ENCODE assay signal across 8 mouse cellular contexts in genomic region chr14:103011782-103012181, GRCm38 (mm10). TPM values are rescaled to one million over a fixed set of nuclear protein-coding genes. Genes with fewer than 3 reads are reported as not detected.
A peak's percentile ranks its signal among the peaks of the same experiment; 100 is the strongest.
DNase-seq lines count a peak whose midpoint lies in the region; ATAC-seq and TF ChIP-seq lines count a peak whose summit lies in the region.
"Had no signal": no experiment of that assay in that cellular context is flagged by ENCODE, and none has a peak within 500 bp of the region (broad histone marks: within the 10 kb centered on the region; RNA-seq: fewer than 3 reads in every experiment).

No protein-coding gene starts in this region.

- WGBS in kidney, postnatal 0 days, result 33% methylated on average over 5 of the region's 5 CpGs
- 36% methylated on average over 5 of the region's 5 CpGs for WGBS in kidney, embryonic 15.5 days
- 25% methylated on average over 5 of the region's 5 CpGs for WGBS in stomach, postnatal 0 days

- no peaks in the 10 kb centered on the region for H3K9me3 ChIP-seq in kidney, postnatal 0 days (replicated peaks; ENCODE audit: low read length)
- H3K9me3 ChIP-seq in kidney, embryonic 15.5 days (replicated peaks), result no peaks in the 10 kb centered on the region
- H3K9me3 ChIP-seq in ES-E14 (ENCODE audit: control insufficient read depth, insufficient read depth, low read depth, low read length), result no peaks in the 10 kb centered on the region
- no peaks in the 10 kb centered on the region for H3K9me3 ChIP-seq in stomach, postnatal 0 days (ENCODE audit: control insufficient read depth, low read length)
- H3K9me3 ChIP-seq: megakaryocyte, embryonic 14.5 days had no signal

- peak; percentile 67 for TF ChIP-seq CTCF in kidney, postnatal 0 days (IDR thresholded peaks at IDR 0.05; ENCODE audit: low read depth)
- peak; percentile 76 for TF ChIP-seq CTCF in stomach, postnatal 0 days (IDR thresholded peaks at IDR 0.05; ENCODE audit: low read depth)

- H3K27ac ChIP-seq in kidney, postnatal 0 days, result no peak overlapping the region
- no peak overlapping the region for H3K27ac ChIP-seq in kidney, embryonic 15.5 days
- H3K27ac ChIP-seq in ES-E14 (ENCODE audit: insufficient read depth, low read depth, low read length, poor library complexity, severe bottlenecking), result no peak overlapping the region
- H3K27ac ChIP-seq in stomach, postnatal 0 days (replicated peaks), result no peak overlapping the region

- H3K4me3 ChIP-seq in kidney, postnatal 0 days (replicated peaks; ENCODE audit: low read depth, low read length), result no peak overlapping the region
- no peak overlapping the region for H3K4me3 ChIP-seq in kidney, embryonic 15.5 days (replicated peaks)
- H3K4me3 ChIP-seq in ES-E14 (ENCODE audit: insufficient read depth in 1 of 2, low read depth in 1 of 2, low read length in 2 of 2, poor library complexity in 1 of 2, severe bottlenecking in 1 of 2), result no peak overlapping the region
- no peak overlapping the region for H3K4me3 ChIP-seq in stomach, postnatal 0 days (ENCODE audit: low read depth, low read length)
- H3K4me3 ChIP-seq: megakaryocyte, embryonic 14.5 days had no signal

- H3K4me2 ChIP-seq in kidney, postnatal 0 days (ENCODE audit: low read length), result no peak overlapping the region
- H3K4me2 ChIP-seq in kidney, embryonic 15.5 days, result no peak overlapping the region
- no peak overlapping the region for H3K4me2 ChIP-seq in stomach, postnatal 0 days (replicated peaks; ENCODE audit: low read depth)

- intact Hi-C loops in left cerebral cortex, postnatal 4 days (cut with DNase I), result loop anchor here (10.0 kb wide), 1 partner anchor 73 kb away; no protein-coding TSS in a partner anchor

- no peak for ATAC-seq in kidney, postnatal 0 days (replicated peaks; ENCODE audit: low FRiP score, low read depth)
- ATAC-seq in kidney, embryonic 15.5 days (replicated peaks; ENCODE audit: low FRiP score), result no peak
- ATAC-seq in stomach, postnatal 0 days (ENCODE audit: low FRiP score, low TSS enrichment), result no peak

- in situ Hi-C loops in ES-E14 (cut with MboI; ENCODE audit: low sequenced_read_pairs in 2 of 2, unreplicated experiment in 2 of 2), result loop anchor here in 1 of 2 experiments (5.0 kb wide), 1 partner anchor 526 kb away; no protein-coding TSS in a partner anchor

- H3K9ac ChIP-seq in kidney, postnatal 0 days (ENCODE audit: low read depth, low read length), result no peak overlapping the region
- H3K9ac ChIP-seq in kidney, embryonic 15.5 days, result no peak overlapping the region
- H3K9ac ChIP-seq in ES-E14 (ENCODE audit: insufficient read depth, low read depth, low read length, poor library complexity, severe bottlenecking), result no peak overlapping the region
- H3K9ac ChIP-seq in stomach, postnatal 0 days (ENCODE audit: low read length), result no peak overlapping the region

- peak; percentile 42 for DNase-seq in kidney, postnatal 0 days (ENCODE audit: low spot score)
- DNase-seq in CD4-positive, CD25-positive, alpha-beta regulatory T cell, adult 2 months (ENCODE audit: low read depth, low spot score), result peak; percentile 78
- DNase-seq in ES-E14 (ENCODE audit: low read depth, low spot score), result peak; percentile 44
- DNase-seq in embryo, embryonic 11 days, result peak; percentile 60
- DNase-seq in left cerebral cortex, postnatal 4 days, result peak; percentile 36
- DNase-seq in stomach, postnatal 0 days (ENCODE audit: low spot score), result peak; percentile 51

- no peak for TF ChIP-seq EP300 in stomach, postnatal 0 days (optimal IDR thresholded peaks at IDR 0.05)

- H3K36me3 ChIP-seq in kidney, postnatal 0 days (ENCODE audit: insufficient read depth, low read length), result no peaks in the 10 kb centered on the region
- no peaks in the 10 kb centered on the region for H3K36me3 ChIP-seq in kidney, embryonic 15.5 days
- no peaks in the 10 kb centered on the region for H3K36me3 ChIP-seq in ES-E14 (ENCODE audit: control insufficient read depth, insufficient read depth, low read length, poor library complexity, severe bottlenecking)
- H3K36me3 ChIP-seq in stomach, postnatal 0 days (ENCODE audit: control insufficient read depth, insufficient read depth, low read length), result no peaks in the 10 kb centered on the region

- H3K27me3 ChIP-seq in kidney, postnatal 0 days (ENCODE audit: insufficient read depth, low read length), result no peaks in the 10 kb centered on the region
- H3K27me3 ChIP-seq in kidney, embryonic 15.5 days, result no peaks in the 10 kb centered on the region
- no peaks in the 10 kb centered on the region for H3K27me3 ChIP-seq in stomach, postnatal 0 days (ENCODE audit: control insufficient read depth, insufficient read depth, low read length)

- no peaks in the 10 kb centered on the region for H3K4me1 ChIP-seq in kidney, postnatal 0 days (replicated peaks; ENCODE audit: insufficient read depth, low read length)
- H3K4me1 ChIP-seq in kidney, embryonic 15.5 days, result no peaks in the 10 kb centered on the region
- H3K4me1 ChIP-seq in ES-E14 (ENCODE audit: control insufficient read depth in 2 of 2, insufficient read depth in 2 of 2, low read length in 2 of 2, poor library complexity in 1 of 2), result no peaks in the 10 kb centered on the region
- H3K4me1 ChIP-seq in stomach, postnatal 0 days (replicated peaks; ENCODE audit: control insufficient read depth, insufficient read depth), result no peaks in the 10 kb centered on the region

TF ChIP-seq in ES-E14, 5 proteins besides CTCF, POLR2A, EP300 and RAD21:
- TF ChIP-seq ZC3H11A (IDR thresholded peaks at IDR 0.05; ENCODE audit: borderline replicate concordance, low read depth, low read length) (peak; percentile 48; the same call in 1 of the 2 replicates), MAFK (IDR thresholded peaks at IDR 0.05; ENCODE audit: insufficient read depth, low read depth, low read length) (peak; percentile 70), ZNF384 (IDR thresholded peaks at IDR 0.05; ENCODE audit: low read depth, low read length) (no peak), HCFC1 (IDR thresholded peaks at IDR 0.05; ENCODE audit: borderline replicate concordance, insufficient read depth, low read length) (no peak)

RNA-seq across cellular contexts. Expression of gene Kctd12, which starts 29.3 kb away (rescaled TPM):
- 8.6 and 8.7 TPM in 2 replicates for polyA plus RNA-seq in kidney, postnatal 0 days (2015; fragmentation: Nextera tagmentation; extraction: Ambion mirVana)
- polyA plus RNA-seq in kidney, embryonic 15.5 days (2015; fragmentation: Nextera tagmentation; extraction: Ambion mirVana), result 11.0 and 11.2 TPM in 2 replicates
- total RNA-seq in ES-E14 (2012; rRNA removed), result 2.5 and 2.7 TPM in 2 replicates
- total RNA-seq in left cerebral cortex, postnatal 4 days (2021), result 10 to 100 TPM; 82.4 to 86.7 TPM
- polyA plus RNA-seq in stomach, postnatal 0 days (2015; fragmentation: Nextera tagmentation; extraction: Ambion mirVana), result 6.1 and 8.1 TPM in 2 replicates

RNA-seq across cellular contexts. Expression of gene Acod1, which starts 35.0 kb away (rescaled TPM):
- not detected in 2 replicates for polyA plus RNA-seq in kidney, postnatal 0 days (2015; fragmentation: Nextera tagmentation; extraction: Ambion mirVana)
- not detected in 2 replicates for polyA plus RNA-seq in kidney, embryonic 15.5 days (2015; fragmentation: Nextera tagmentation; extraction: Ambion mirVana)
- not detected in 2 replicates for total RNA-seq in ES-E14 (2012; rRNA removed)
- total RNA-seq in left cerebral cortex, postnatal 4 days (2021), result not detected
- not detected in 2 replicates for polyA plus RNA-seq in stomach, postnatal 0 days (2015; fragmentation: Nextera tagmentation; extraction: Ambion mirVana)

RNA-seq across cellular contexts. Expression of gene Cln5, which starts 58.2 kb away (rescaled TPM):
- 32.7 and 36.2 TPM in 2 replicates for polyA plus RNA-seq in kidney, postnatal 0 days (2015; fragmentation: Nextera tagmentation; extraction: Ambion mirVana)
- 33.9 and 34.6 TPM in 2 replicates for polyA plus RNA-seq in kidney, embryonic 15.5 days (2015; fragmentation: Nextera tagmentation; extraction: Ambion mirVana)
- total RNA-seq in ES-E14 (2012; rRNA removed), result 12.0 and 26.0 TPM in 2 replicates
- total RNA-seq in left cerebral cortex, postnatal 4 days (2021), result 1 to 10 TPM; 5.0 to 5.7 TPM
- 21.8 and 21.9 TPM in 2 replicates for polyA plus RNA-seq in stomach, postnatal 0 days (2015; fragmentation: Nextera tagmentation; extraction: Ambion mirVana)
